9 mouse cellular contexts compared by ENCODE assay signal in genomic region chr19:24456591-24457231, GRCm38 (mm10). TPM values are rescaled to one million over a fixed set of nuclear protein-coding genes. Genes with fewer than 3 reads are reported as not detected.
DNase-seq lines count a peak whose midpoint lies in the region; ATAC-seq and TF ChIP-seq lines count a peak whose summit lies in the region.
"Had no signal": no experiment of that assay in that cellular context is flagged by ENCODE, and none has a peak within 500 bp of the region (broad histone marks: within the 10 kb centered on the region; RNA-seq: fewer than 3 reads in every experiment).

No protein-coding gene starts in this region.

- H3K4me3 ChIP-seq in hindbrain, postnatal 0 days (ENCODE audit: low read length) = no peak overlapping the region
- no peak overlapping the region for H3K4me3 ChIP-seq in hindbrain, embryonic 12.5 days
- H3K4me3 ChIP-seq in heart, embryonic 10.5 days = no peak overlapping the region

- no peaks in the 10 kb centered on the region for H3K36me3 ChIP-seq in hindbrain, postnatal 0 days (ENCODE audit: insufficient read depth, low read length)
- H3K36me3 ChIP-seq in hindbrain, embryonic 12.5 days = no peaks in the 10 kb centered on the region
- no peaks in the 10 kb centered on the region for H3K36me3 ChIP-seq in heart, embryonic 10.5 days

- no peak for TF ChIP-seq CTCF in hindbrain, postnatal 0 days (IDR thresholded peaks at IDR 0.05; ENCODE audit: low read depth)

- H3K27me3 ChIP-seq in hindbrain, postnatal 0 days (ENCODE audit: insufficient read depth, low read length) = no peaks in the 10 kb centered on the region
- no peaks in the 10 kb centered on the region for H3K27me3 ChIP-seq in hindbrain, embryonic 12.5 days
- H3K27me3 ChIP-seq in heart, embryonic 10.5 days (ENCODE audit: insufficient read depth, poor library complexity, severe bottlenecking) = no peaks in the 10 kb centered on the region

- H3K9ac ChIP-seq in hindbrain, postnatal 0 days (replicated peaks; ENCODE audit: low read length) = no peak overlapping the region
- no peak overlapping the region for H3K9ac ChIP-seq in hindbrain, embryonic 12.5 days

- peak; percentile 35 for DNase-seq in hindbrain, postnatal 0 days (ENCODE audit: low spot score)
- DNase-seq in heart, embryonic 10.5 days (ENCODE audit: low spot score) = no peak
- DNase-seq in layer of hippocampus, postnatal 25 days (ENCODE audit: extremely low spot score in 1 of 2, low spot score in 1 of 2) = peak; percentile 36 to 59
- peak; percentile 47 to 67 for DNase-seq in right cerebral cortex, postnatal 10 days (ENCODE audit: low spot score in 2 of 2)
- DNase-seq in gastrocnemius, postnatal 36 days = no peak
- DNase-seq in gastrocnemius, postnatal 14 days = no peak
- DNase-seq in adrenal gland, adult 18-20 months (ENCODE audit: low spot score in 2 of 2) = no peak
- DNase-seq: gastrocnemius, postnatal 25 days had no signal

- H3K27ac ChIP-seq in hindbrain, postnatal 0 days = no peak overlapping the region
- no peak overlapping the region for H3K27ac ChIP-seq in hindbrain, embryonic 12.5 days
- H3K27ac ChIP-seq in heart, embryonic 10.5 days = peak overlapping the region; percentile 77; the same call in 1 of the 2 replicates

- peak; percentile 52; the same call in 1 of the 2 replicates for ATAC-seq in hindbrain, postnatal 0 days
- ATAC-seq in hindbrain, embryonic 12.5 days (ENCODE audit: low FRiP score) = no peak

- no peaks in the 10 kb centered on the region for H3K9me3 ChIP-seq in hindbrain, postnatal 0 days (ENCODE audit: low read length)
- no peaks in the 10 kb centered on the region for H3K9me3 ChIP-seq in hindbrain, embryonic 12.5 days (replicated peaks)
- no peaks in the 10 kb centered on the region for H3K9me3 ChIP-seq in heart, embryonic 10.5 days

- no peaks in the 10 kb centered on the region for H3K4me1 ChIP-seq in hindbrain, postnatal 0 days (ENCODE audit: insufficient read depth, low read length)
- H3K4me1 ChIP-seq in hindbrain, embryonic 12.5 days = peaks cover 7% of the 10 kb centered on the region; the same call in 1 of the 2 replicates
- H3K4me1 ChIP-seq in heart, embryonic 10.5 days = peaks cover 49% of the 10 kb centered on the region

- 72% methylated on average over 6 of the region's 6 CpGs for WGBS in hindbrain, postnatal 0 days
- WGBS in hindbrain, embryonic 12.5 days = 92% methylated on average over 6 of the region's 6 CpGs
- 75% methylated on average over 6 of the region's 6 CpGs for WGBS in heart, embryonic 10.5 days

- intact Hi-C loops in gastrocnemius, postnatal 36 days (cut with DNase I) = no loop called here
- intact Hi-C loops in gastrocnemius, postnatal 14 days (cut with DNase I; ENCODE audit: low total_unique reads) = no loop called here

- no peak overlapping the region for H3K4me2 ChIP-seq in hindbrain, postnatal 0 days (ENCODE audit: low read depth, low read length)
- H3K4me2 ChIP-seq in hindbrain, embryonic 12.5 days (replicated peaks) = no peak overlapping the region

RNA-seq across cellular contexts. Expression of gene Fam122a, which starts 20.4 kb away (rescaled TPM):
- 17.0 and 21.0 TPM in 2 replicates for total RNA-seq in hindbrain, postnatal 0 days (2014; rRNA removed)
- 58.4 and 59.0 TPM in 2 replicates for polyA plus RNA-seq in hindbrain, postnatal 0 days (2015; fragmentation: Nextera tagmentation; extraction: Ambion mirVana)
- 66.4 and 69.6 TPM in 2 replicates for polyA plus RNA-seq in hindbrain, embryonic 12.5 days (2016; fragmentation: Nextera tagmentation; extraction: Ambion mirVana)
- polyA plus RNA-seq in heart, embryonic 10.5 days (2016; fragmentation: Nextera tagmentation; extraction: Ambion mirVana) = 44.5 and 50.9 TPM in 2 replicates
- 10 to 100 TPM; 31.4 to 39.5 TPM for total RNA-seq in layer of hippocampus, postnatal 25 days (2021)
- total RNA-seq in gastrocnemius, postnatal 36 days (2021) = 10 to 100 TPM; 17.5 to 19.4 TPM
- total RNA-seq in gastrocnemius, postnatal 14 days (2021) = 10 to 100 TPM; 15.1 to 20.7 TPM
- total RNA-seq in adrenal gland, adult 18-20 months (2021) = 10 to 100 TPM; 30.9 to 31.1 TPM

Comparison
In these comparisons a context has a peak if more than half of its experiments do, and no peak if none do; other contexts are left out.
1. DNase-seq: peak in hindbrain, postnatal 0 days (single experiment), layer of hippocampus, postnatal 25 days (2 of 2) and right cerebral cortex, postnatal 10 days (2 of 2); none in heart, embryonic 10.5 days (single experiment), gastrocnemius, postnatal 36 days (0 of 2), gastrocnemius, postnatal 14 days (single experiment) and adrenal gland, adult 18-20 months (0 of 2).